Mouse (Mus musculus) erythroblast, adult 5-6 weeks (primary cell): ENCODE data around the gene Bmp8b. TPM values are rescaled to one million over a fixed set of nuclear protein-coding genes. Genes with fewer than 3 reads are reported as not detected.
"Not testable (repeated sequence)": the region's sequence is repeated elsewhere in the genome, so short reads cannot be mapped to it uniquely, and the experiment has no call there.

Source experiments
- ATAC-seq: replicated peaks from 2 replicates; pipeline ENCODE4 v1.8.0; 2016; ENCODE audit warnings: moderate number of reproducible peaks, mild to moderate bottlenecking, moderate TSS enrichment, inconsistent platforms; ENCODE audit not compliant: poor library complexity, low FRiP score, severe bottlenecking
- total RNA-seq, 2 experiments: library from RNA; stranded (forward) in 1 of 2; stranded (reverse) in 1 of 2; fragments of 150-400 nt in 1 of 2; fragments of 200-764, 138-1000 nt in 1 of 2; gene quantifications; 2 replicates each; pipeline versions ENCODE4 v1.2.3 to v1.2.4; 2015 to 2017; ENCODE audit warnings: low replicate concordance in 2 of 2

The Bmp8b gene
- total RNA-seq (2015; ENCODE audit: low replicate concordance) (0.19 TPM in 1 of 2 replicates, not detected in the other), total RNA-seq (2017; ENCODE audit: low replicate concordance) (0.28 TPM in 1 of 2 replicates, not detected in the other)

GRCm38 (mm10) chr4:123104651-123105450 lies at the start of gene Bmp8b:
Gene Bmp8b, plus strand, starts transcription at chr4:123105165.
- no peak for ATAC-seq

GRCm38 (mm10) chr4:123056560-123057109 lies 48.3 kb upstream of the Bmp8b start:
- no peak for ATAC-seq

GRCm38 (mm10) chr4:123057957-123058356 lies 47.0 kb upstream of the Bmp8b start:
- no peak for ATAC-seq

- peak; percentile 43; the same call in 1 of the 2 replicates for ATAC-seq
Observed at GRCm38 (mm10) chr4:123061744-123062143, 43.2 kb upstream of the Bmp8b start.

GRCm38 (mm10) chr4:123068646-123069045 lies 36.3 kb upstream of the Bmp8b start:
- no peak for ATAC-seq

GRCm38 (mm10) chr4:123071266-123071966 lies 33.5 kb upstream of the Bmp8b start:
- peak; percentile 89 for ATAC-seq

GRCm38 (mm10) chr4:123076928-123077327 lies 28.0 kb upstream of the Bmp8b start:
- ATAC-seq = no peak

- ATAC-seq = no peak
Observed at GRCm38 (mm10) chr4:123078231-123078630, 26.7 kb upstream of the Bmp8b start.

- ATAC-seq = peak; percentile 66
Observed at GRCm38 (mm10) chr4:123080791-123081190, 24.2 kb upstream of the Bmp8b start.

- ATAC-seq = peak; percentile 63; the same call in 1 of the 2 replicates
Observed at GRCm38 (mm10) chr4:123082283-123083163, 22.4 kb upstream of the Bmp8b start.

GRCm38 (mm10) chr4:123083323-123083902 lies 21.6 kb upstream of the Bmp8b start:
- ATAC-seq = peak; percentile 59

GRCm38 (mm10) chr4:123085290-123085689 lies 19.7 kb upstream of the Bmp8b start:
- no peak for ATAC-seq

- ATAC-seq = no peak
Observed at GRCm38 (mm10) chr4:123086381-123086780, 18.6 kb upstream of the Bmp8b start.

GRCm38 (mm10) chr4:123092621-123093020 lies 12.3 kb upstream of the Bmp8b start:
- no peak for ATAC-seq

- ATAC-seq = no peak
Observed at GRCm38 (mm10) chr4:123093064-123093776, 11.7 kb upstream of the Bmp8b start.

GRCm38 (mm10) chr4:123093869-123094268 lies 11.1 kb upstream of the Bmp8b start:
- ATAC-seq = no peak

- no peak for ATAC-seq
Observed at GRCm38 (mm10) chr4:123105451-123105790, 456 bp downstream of the Bmp8b start.

- ATAC-seq = not testable (repeated sequence)
Observed at GRCm38 (mm10) chr4:123105929-123106328, 964 bp downstream of the Bmp8b start.

GRCm38 (mm10) chr4:123106864-123107263 lies 1.9 kb downstream of the Bmp8b start:
- ATAC-seq = no peak
